Mouse (Mus musculus) CD4-positive helper T cell, adult 2 months (primary cell): ENCODE data around the gene Nudt14.

Experiments used
- DNase-seq: peaks from one replicate; pipeline ENCODE4 v3.0.0-alpha.2; 2012; ENCODE audit warnings: low read depth, missing footprints, low spot score

The Nudt14 gene

GRCm38 (mm10) chr12:112950040-112950760 is 8.3 kb upstream of the Nudt14 start:
- DNase-seq = peak; percentile 89

GRCm38 (mm10) chr12:112947307-112947706 is 5.4 kb upstream of the Nudt14 start:
- DNase-seq = peak; percentile 67

- DNase-seq = no peak
These were observed 1.7 kb upstream of the Nudt14 start for GRCm38 (mm10) chr12:112943669-112944068.

GRCm38 (mm10) chr12:112941156-112941775 is 658 bp downstream of the Nudt14 start:
- DNase-seq = no peak

GRCm38 (mm10) chr12:112940710-112941109 is 1.2 kb downstream of the Nudt14 start:
- DNase-seq = no peak

- DNase-seq = no peak
These were observed 1.7 kb downstream of the Nudt14 start for GRCm38 (mm10) chr12:112940238-112940637.

- DNase-seq = no peak
These were observed 2.9 kb downstream of the Nudt14 start for GRCm38 (mm10) chr12:112938873-112939565.

- no peak for DNase-seq
These were observed 3.6 kb downstream of the Nudt14 start for GRCm38 (mm10) chr12:112938366-112938765.

GRCm38 (mm10) chr12:112937906-112938305 is 4.0 kb downstream of the Nudt14 start:
- no peak for DNase-seq

GRCm38 (mm10) chr12:112932647-112933046 is 9.3 kb downstream of the Nudt14 start:
- no peak for DNase-seq

- DNase-seq = no peak
These were observed 12.2 kb downstream of the Nudt14 start, which contains the start of gene Jag2 for GRCm38 (mm10) chr12:112929562-112930352. Gene Jag2, minus strand, starts transcription at chr12:112929776.

- DNase-seq = peak; percentile 39
These were observed 13.3 kb downstream of the Nudt14 start for GRCm38 (mm10) chr12:112928401-112929241.

GRCm38 (mm10) chr12:112927265-112927664 is 14.7 kb downstream of the Nudt14 start:
- no peak for DNase-seq

GRCm38 (mm10) chr12:112925950-112926349 is 16.0 kb downstream of the Nudt14 start:
- no peak for DNase-seq

- DNase-seq = no peak
These were observed 19.4 kb downstream of the Nudt14 start for GRCm38 (mm10) chr12:112922541-112922940.

- DNase-seq = no peak
These were observed 20.4 kb downstream of the Nudt14 start for GRCm38 (mm10) chr12:112921518-112921917.

GRCm38 (mm10) chr12:112917906-112918305 is 24.0 kb downstream of the Nudt14 start:
- no peak for DNase-seq

- DNase-seq = no peak
These were observed 24.4 kb downstream of the Nudt14 start for GRCm38 (mm10) chr12:112917486-112917885.

GRCm38 (mm10) chr12:112916698-112917400 is 25.1 kb downstream of the Nudt14 start:
- no peak for DNase-seq

GRCm38 (mm10) chr12:112915587-112915986 is 26.3 kb downstream of the Nudt14 start:
- no peak for DNase-seq
